Mouse (Mus musculus) lung, adult 18-20 months (tissue): Measurements from ENCODE around the gene Olfr498.

Experiments
- DNase-seq, 2 experiments: peaks; one replicate each; pipeline ENCODE4 v3.0.0; 2022; ENCODE audit warnings: mixed read lengths in 2 of 2

Olfr498 gene

GRCm38 (mm10) chr7:108465026-108465425 is at the start of gene Olfr498:
Gene Olfr498 (plus strand): TSS chr7:108465326.
- DNase-seq: no peak

GRCm38 (mm10) chr7:108420121-108420520 is 45.0 kb upstream of the Olfr498 start, which contains the start of gene Olfr497:
Gene Olfr497 (plus strand): TSS chr7:108420421.
- no peak for DNase-seq
